Mouse (Mus musculus) ES-E14 (cell line): ENCODE measurements around the gene 4933428G20Rik. TPM values are rescaled to one million over a fixed set of nuclear protein-coding genes. Genes with fewer than 3 reads are reported as not detected.

ENCODE experiments used
- DNase-seq: peaks from one replicate; pipeline ENCODE4 v3.0.0-alpha.2; 2013; ENCODE audit warnings: low read depth, low spot score
- H3K27ac ChIP-seq: 2 replicates; pipeline ENCODE4 v1.5.1; 2012; ENCODE audit warnings: low read depth, mild to moderate bottlenecking, low read length, moderate library complexity, mixed read lengths; ENCODE audit not compliant: poor library complexity, insufficient read depth, severe bottlenecking
- H3K36me3 ChIP-seq: 2 replicates; pipeline ENCODE4 v1.6.1; 2012; ENCODE audit warnings: mild to moderate bottlenecking, low read length, moderate library complexity, mixed read lengths; ENCODE audit not compliant: control insufficient read depth, poor library complexity, insufficient read depth, severe bottlenecking
- H3K4me1 ChIP-seq, 2 experiments: fragments of 150-350 bp in 1 of 2; sonication (generic) in 1 of 2; 2 replicates each; pipeline ENCODE4 v1.6.1; 2012; ENCODE audit warnings: low read length in 2 of 2, mild to moderate bottlenecking in 1 of 2, mixed read lengths in 1 of 2; ENCODE audit not compliant: control insufficient read depth in 2 of 2, insufficient read depth in 2 of 2, poor library complexity in 1 of 2
- H3K4me3 ChIP-seq, 2 experiments: fragments of 150-350 bp in 1 of 2; sonication (generic) in 1 of 2; 2 replicates each; pipeline ENCODE4 v1.5.1; 2012; ENCODE audit warnings: low read length in 2 of 2, low read depth in 1 of 2, mild to moderate bottlenecking in 1 of 2, mixed read lengths in 1 of 2; ENCODE audit not compliant: insufficient read depth in 1 of 2, poor library complexity in 1 of 2, severe bottlenecking in 1 of 2
- H3K9ac ChIP-seq: 2 replicates; pipeline ENCODE4 v1.6.1; 2012; ENCODE audit warnings: low read depth, mild to moderate bottlenecking, low read length, mixed read lengths; ENCODE audit not compliant: poor library complexity, insufficient read depth, severe bottlenecking
- H3K9me3 ChIP-seq: fragments of 150-350 bp; sonication (generic); 2 replicates; pipeline ENCODE4 v1.6.1; 2012; ENCODE audit warnings: low read depth, mild to moderate bottlenecking, low read length; ENCODE audit not compliant: control insufficient read depth, insufficient read depth
- CHD2 ChIP-seq: IDR thresholded peaks from 2 replicates; pipeline ENCODE4 v1.6.1; 2014; ENCODE audit warnings: mild to moderate bottlenecking, low read depth, low read length, inconsistent platforms
- HCFC1 ChIP-seq: IDR thresholded peaks from 2 replicates; pipeline ENCODE4 v1.6.1; 2012; ENCODE audit warnings: low read length, inconsistent platforms, borderline replicate concordance; ENCODE audit not compliant: insufficient read depth
- MAFK ChIP-seq: IDR thresholded peaks from 2 replicates; pipeline ENCODE4 v1.6.1; 2014; ENCODE audit warnings: mild to moderate bottlenecking, low read depth, low read length, inconsistent platforms; ENCODE audit not compliant: insufficient read depth
- ZC3H11A ChIP-seq: IDR thresholded peaks from 2 replicates; pipeline ENCODE4 v1.6.1; 2012; ENCODE audit warnings: low read depth, mild to moderate bottlenecking, inconsistent platforms, low read length, borderline replicate concordance
- ZNF384 ChIP-seq: IDR thresholded peaks from 2 replicates; pipeline ENCODE4 v1.6.1; 2012; ENCODE audit warnings: low read depth, low read length, inconsistent platforms
- in situ Hi-C, 2 experiments: fragments of 600-800 bp; cut with MboI; formaldehyde crosslinking; loops; one replicate each; pipeline ENCODE4 v1.15.1; 2025; ENCODE audit warnings: low sequenced_read_pairs in 2 of 2, inconsistent platforms in 1 of 2; ENCODE audit not compliant: unreplicated experiment in 2 of 2
- total RNA-seq: library from RNA; depleted of rRNA; stranded (reverse); fragments of 300-350 nt; gene quantifications from 2 replicates; pipeline ENCODE4 v1.2.3, GENCODE M21; 2012

4933428G20Rik gene
- total RNA-seq, 1 experiment: 0.36 TPM

- Histone ChIP-seq H3K36me3 (peaks cover 44% of the 10 kb centered on the region), H3K9ac (no peak overlapping the region), H3K4me3 (no peak overlapping the region), H3K4me1 (peaks cover 0 to 14% of the 10 kb centered on the region in 2 experiments; a peak in 2 of 4 replicates), H3K27ac (0 out of 2 replicates have a peak overlapping the region, but pooled peaks have one; percentile 35), H3K9me3 (no peaks in the 10 kb centered on the region)
- in situ Hi-C loops: no loop called here
- no peak for DNase-seq
- TF ChIP-seq ZC3H11A (no peak), CHD2 (no peak), MAFK (no peak), HCFC1 (no peak), ZNF384 (no peak)
Measured at GRCm38 (mm10) chr11:97466444-97467160, 33.5 kb downstream of the 4933428G20Rik start.

GRCm38 (mm10) chr11:97465957-97466356 is 34.2 kb downstream of the 4933428G20Rik start:
- H3K9ac ChIP-seq: no peak overlapping the region
- no peak for DNase-seq
- peaks cover 45% of the 10 kb centered on the region for H3K36me3 ChIP-seq
- H3K27ac ChIP-seq: no peak overlapping the region
- TF ChIP-seq MAFK: no peak
- TF ChIP-seq ZNF384: no peak
- TF ChIP-seq HCFC1: no peak
- no peak for TF ChIP-seq CHD2
- TF ChIP-seq ZC3H11A: no peak
- H3K9me3 ChIP-seq: no peaks in the 10 kb centered on the region
- peaks cover 0 to 12% of the 10 kb centered on the region in 2 experiments; a peak in 2 of 4 replicates for H3K4me1 ChIP-seq
- no peak overlapping the region for H3K4me3 ChIP-seq
- in situ Hi-C loops: no loop called here

DNA sequence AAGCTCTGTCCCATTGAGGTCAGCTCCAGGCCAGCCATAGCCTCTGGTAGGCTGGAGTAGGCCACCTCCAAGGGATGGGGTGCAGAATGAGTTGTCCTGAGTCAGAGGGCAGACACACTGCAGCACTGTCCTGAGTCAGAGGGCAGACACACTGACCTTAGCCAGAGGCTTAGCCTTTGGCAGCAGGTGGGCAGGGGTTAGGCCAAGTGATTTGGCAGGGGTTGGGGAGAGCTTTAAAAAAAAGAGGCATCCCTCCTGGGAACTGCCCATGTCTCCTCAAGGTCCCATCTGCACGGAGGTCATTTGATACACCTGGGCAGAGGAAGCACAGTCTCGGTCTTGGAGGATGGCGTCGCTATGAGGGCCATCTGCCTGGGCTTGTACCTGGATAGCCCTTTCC is 36.1 kb downstream of the 4933428G20Rik start:
- Histone ChIP-seq H3K27ac (no peak overlapping the region), H3K4me3 (no peak overlapping the region), H3K9ac (no peak overlapping the region), H3K4me1 (peaks cover 0 to 8% of the 10 kb centered on the region in 2 experiments; a peak in 1 of 4 replicates), H3K9me3 (no peaks in the 10 kb centered on the region), H3K36me3 (peaks cover 48% of the 10 kb centered on the region)
- in situ Hi-C loops: no loop called here
- TF ChIP-seq ZC3H11A: no peak
- TF ChIP-seq HCFC1: no peak
- TF ChIP-seq CHD2: no peak
- TF ChIP-seq MAFK: no peak
- no peak for TF ChIP-seq ZNF384
- DNase-seq: no peak

DNA sequence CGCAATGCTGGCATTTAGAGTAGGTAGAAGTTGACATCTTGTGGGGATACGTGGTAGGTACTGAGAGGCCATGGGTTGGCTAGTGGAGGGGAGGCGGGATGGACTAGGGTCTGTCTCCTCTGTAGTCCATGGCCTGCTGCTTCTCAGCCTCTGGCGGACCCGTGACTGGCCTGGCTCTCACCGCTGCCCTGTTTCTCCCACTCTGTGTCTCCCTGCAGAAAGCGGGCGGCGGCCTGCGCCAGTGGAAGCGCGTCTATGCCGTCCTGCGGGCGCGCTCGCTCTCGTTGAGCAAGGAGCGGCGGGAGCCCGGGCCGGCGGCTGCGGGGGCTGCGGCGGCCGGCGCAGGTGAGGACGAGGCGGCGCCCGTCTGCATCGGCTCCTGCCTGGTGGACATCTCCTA is 37.0 kb downstream of the 4933428G20Rik start:
- in situ Hi-C loops: no loop called here
- no peak for TF ChIP-seq HCFC1
- no peak for TF ChIP-seq ZC3H11A
- TF ChIP-seq MAFK: no peak
- no peak for TF ChIP-seq ZNF384
- TF ChIP-seq CHD2: no peak
- no peaks in the 10 kb centered on the region for H3K9me3 ChIP-seq
- H3K4me3 ChIP-seq: peak overlapping the region; percentile 33 to 45; a peak in 3 of 4 replicates
- 0 out of 4 replicates have a peak, but pooled peaks cover 0 to 4% of the 10 kb centered on the region in 2 experiments for H3K4me1 ChIP-seq
- DNase-seq: no peak
- H3K9ac ChIP-seq: peak overlapping the region; percentile 46
- peaks cover 56% of the 10 kb centered on the region for H3K36me3 ChIP-seq
- no peak overlapping the region for H3K27ac ChIP-seq

DNA sequence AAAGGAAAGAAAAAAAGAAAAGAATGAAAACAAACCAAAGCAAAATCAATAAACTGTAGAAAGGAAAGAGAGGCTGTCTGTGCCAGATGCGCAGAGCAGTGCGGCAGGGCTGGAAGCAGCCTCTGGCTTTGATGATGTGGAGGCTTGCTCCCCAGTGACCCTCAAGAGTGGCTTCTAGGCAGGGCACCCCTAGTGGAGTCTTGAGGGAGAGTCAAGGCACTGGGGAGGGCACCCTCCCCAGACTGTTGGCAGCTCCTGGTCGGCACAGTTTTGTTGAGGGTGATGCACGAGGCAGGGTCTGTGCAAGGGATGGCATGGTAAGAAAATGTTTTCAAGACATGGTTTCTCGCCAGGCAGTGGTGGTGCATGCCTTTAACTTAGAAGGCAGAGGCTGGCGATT is 37.6 kb downstream of the 4933428G20Rik start:
- Histone ChIP-seq H3K9ac (no peak overlapping the region), H3K4me1 (0 out of 4 replicates have a peak, but pooled peaks cover 0 to 4% of the 10 kb centered on the region in 2 experiments), H3K27ac (no peak overlapping the region), H3K9me3 (no peaks in the 10 kb centered on the region), H3K4me3 (no peak overlapping the region), H3K36me3 (peaks cover 57% of the 10 kb centered on the region)
- in situ Hi-C loops: no loop called here
- TF ChIP-seq ZC3H11A: no peak
- no peak for TF ChIP-seq HCFC1
- TF ChIP-seq ZNF384: no peak
- TF ChIP-seq MAFK: no peak
- no peak for TF ChIP-seq CHD2
- no peak for DNase-seq
